Mouse (Mus musculus) MEL (cell line): ENCODE data around the gene Zfp275. TPM values are rescaled to one million over a fixed set of nuclear protein-coding genes. Genes with fewer than 3 reads are reported as not detected.

ENCODE experiments used
- DNase-seq: peaks from one replicate; pipeline ENCODE4 v3.0.0; 2011; ENCODE audit warnings: low read depth, low spot score
- H3K27ac ChIP-seq: 2 replicates; pipeline ENCODE4 v1.5.1; 2012; ENCODE audit warnings: low read depth, mild to moderate bottlenecking, control low read depth, low read length, moderate library complexity; ENCODE audit not compliant: control insufficient read depth
- H3K27me3 ChIP-seq, 2 experiments: fragments of 150-350 bp in 1 of 2; sonication (generic) in 1 of 2; 2 replicates each; pipeline ENCODE4 v1.6.1; 2012; ENCODE audit warnings: low read length in 2 of 2, mild to moderate bottlenecking in 2 of 2, improper control_type of control experiment in 1 of 2, moderate library complexity in 1 of 2; ENCODE audit not compliant: insufficient read depth in 2 of 2, control insufficient read depth in 1 of 2
- H3K36me3 ChIP-seq, 2 experiments: 2 replicates each; pipeline ENCODE4 v1.6.1; 2012 to 2014; ENCODE audit warnings: low read length in 2 of 2, improper control_type of control experiment in 1 of 2, inconsistent platforms in 1 of 2, mild to moderate bottlenecking in 1 of 2; ENCODE audit not compliant: insufficient read depth in 2 of 2, control insufficient read depth in 1 of 2
- H3K4me1 ChIP-seq, 2 experiments: fragments of 150-350 bp in 1 of 2; sonication (generic) in 1 of 2; 2 replicates each; pipeline ENCODE4 v1.6.1; 2012; ENCODE audit warnings: low read length in 2 of 2, improper control_type of control experiment in 1 of 2, mild to moderate bottlenecking in 1 of 2; ENCODE audit not compliant: insufficient read depth in 2 of 2, control insufficient read depth in 1 of 2
- H3K4me3 ChIP-seq, 2 experiments: fragments of 150-350 bp in 1 of 2; sonication (generic) in 1 of 2; 2 replicates each; pipeline ENCODE4 v1.5.1; 2012; ENCODE audit warnings: low read depth in 2 of 2, low read length in 2 of 2, mild to moderate bottlenecking in 2 of 2, moderate library complexity in 2 of 2, control low read depth in 1 of 2, improper control_type of control experiment in 1 of 2; ENCODE audit not compliant: control insufficient read depth in 1 of 2, insufficient read depth in 1 of 2
- H3K79me2 ChIP-seq: 2 replicates; pipeline ENCODE4 v1.6.1; 2012; ENCODE audit warnings: mild to moderate bottlenecking, low read length, moderate library complexity; ENCODE audit not compliant: control insufficient read depth, poor library complexity, insufficient read depth
- H3K9ac ChIP-seq: 2 replicates; pipeline ENCODE4 v1.6.1; 2012; ENCODE audit warnings: low read depth, mild to moderate bottlenecking, control low read depth, low read length, moderate library complexity; ENCODE audit not compliant: control insufficient read depth, poor library complexity, severe bottlenecking
- H3K9me3 ChIP-seq: fragments of 150-350 bp; sonication (generic); replicated peaks from 2 replicates; pipeline ENCODE4 v1.6.1; 2012; ENCODE audit warnings: mild to moderate bottlenecking, low read length, improper control_type of control experiment, moderate library complexity; ENCODE audit not compliant: insufficient read depth
- CTCF ChIP-seq, 3 experiments: IDR thresholded peaks in 2 of 3; conservative IDR thresholded peaks in 1 of 3; 2 replicates each; pipeline ENCODE4 v1.5.1; 2011 to 2012; ENCODE audit warnings: low read length in 3 of 3, low read depth in 2 of 3, mild to moderate bottlenecking in 2 of 3, improper control_type of control experiment in 1 of 3, inconsistent platforms in 1 of 3, mixed read lengths in 1 of 3, moderate library complexity in 1 of 3; ENCODE audit not compliant: control insufficient read depth in 1 of 3, insufficient read depth in 1 of 3, poor library complexity in 1 of 3, severe bottlenecking in 1 of 3
- E2F4 ChIP-seq: IDR thresholded peaks from 2 replicates; pipeline ENCODE4 v1.6.1; 2011; ENCODE audit warnings: low read depth, low read length, improper control_type of control experiment, borderline replicate concordance
- EP300 ChIP-seq, 2 experiments: IDR thresholded peaks; 2 replicates each; pipeline ENCODE4 v1.6.1; 2011; ENCODE audit warnings: improper control_type of control experiment in 2 of 2, low read length in 2 of 2, low read depth in 1 of 2, mild to moderate bottlenecking in 1 of 2
- ETS1 ChIP-seq: IDR thresholded peaks from 2 replicates; pipeline ENCODE4 v1.6.1; 2012; ENCODE audit warnings: low read depth, mild to moderate bottlenecking, inconsistent platforms, low read length, improper control_type of control experiment, moderate library complexity
- GATA1 ChIP-seq: IDR thresholded peaks from 2 replicates; pipeline ENCODE4 v1.6.1; 2011; ENCODE audit warnings: low read depth, low read length, improper control_type of control experiment
- KAT2A ChIP-seq: conservative IDR thresholded peaks from 2 replicates; pipeline ENCODE4 v1.6.1; 2012; ENCODE audit warnings: low read depth, low read length, improper control_type of control experiment, inconsistent platforms
- MAX ChIP-seq: IDR thresholded peaks from 2 replicates; pipeline ENCODE4 v1.6.1; 2011; ENCODE audit warnings: low read length, improper control_type of control experiment
- MXI1 ChIP-seq: IDR thresholded peaks from 2 replicates; pipeline ENCODE4 v1.6.1; 2011; ENCODE audit warnings: mild to moderate bottlenecking, low read depth, low read length, improper control_type of control experiment
- NELFE ChIP-seq: IDR thresholded peaks from 2 replicates; pipeline ENCODE4 v1.6.1; 2011; ENCODE audit warnings: low read depth, low read length, improper control_type of control experiment
- NRF1 ChIP-seq: IDR thresholded peaks from 2 replicates; pipeline ENCODE4 v1.6.1; 2014; ENCODE audit warnings: low read depth, mild to moderate bottlenecking, inconsistent platforms, low read length, improper control_type of control experiment, moderate library complexity; ENCODE audit not compliant: poor library complexity, insufficient read depth, severe bottlenecking
- POLR2AphosphoS5 ChIP-seq: IDR thresholded peaks from 2 replicates; pipeline ENCODE4 v1.6.1; 2012; ENCODE audit warnings: low read depth, borderline replicate concordance, mild to moderate bottlenecking, inconsistent platforms, low read length, moderate library complexity, mixed read lengths
- SMC3 ChIP-seq: IDR thresholded peaks from 2 replicates; pipeline ENCODE4 v1.6.1; 2011; ENCODE audit warnings: low read depth, low read length, improper control_type of control experiment
- USF1 ChIP-seq: IDR thresholded peaks from 2 replicates; pipeline ENCODE4 v1.6.1; 2014; ENCODE audit warnings: low read depth, mild to moderate bottlenecking, inconsistent platforms, low read length, improper control_type of control experiment, moderate library complexity
- ZC3H11A ChIP-seq: IDR thresholded peaks from 2 replicates; pipeline ENCODE4 v1.6.1; 2012; ENCODE audit warnings: low read depth, mild to moderate bottlenecking, inconsistent platforms, low read length, improper control_type of control experiment
- ZKSCAN1 ChIP-seq: IDR thresholded peaks from 2 replicates; pipeline ENCODE4 v1.6.1; 2012; ENCODE audit warnings: low read depth, mild to moderate bottlenecking, inconsistent platforms, low read length, improper control_type of control experiment, moderate library complexity
- ZNF384 ChIP-seq: IDR thresholded peaks from 2 replicates; pipeline ENCODE4 v1.6.1; 2012; ENCODE audit warnings: low read depth, mild to moderate bottlenecking, inconsistent platforms, low read length, improper control_type of control experiment
- polyA plus RNA-seq, 2 experiments: library from polyadenylated mRNA; stranded (reverse) in 1 of 2; unstranded in 1 of 2; fragments of >175 nt in 1 of 2; fragments of >200 nt in 1 of 2; gene quantifications; 2 replicates each; pipeline versions ENCODE4 v1.2.1 to v1.2.4; 2012; ENCODE audit warnings: low replicate concordance in 2 of 2, low read depth in 1 of 2; ENCODE audit not compliant: insufficient read length in 2 of 2, insufficient read depth in 1 of 2, missing spikeins in 1 of 2
- total RNA-seq: library from RNA; depleted of rRNA; stranded (reverse); fragments of 300-350 nt; gene quantifications from 2 replicates; pipeline ENCODE4 v1.2.3, GENCODE M21; 2012

The Zfp275 gene
- total and polyA plus RNA-seq, 3 experiments: 4.5 to 5.9 TPM; not detected in 1

GRCm38 (mm10) chrX:73333548-73333947 is 8.9 kb upstream of the Zfp275 start:
- H3K9ac ChIP-seq: no peak overlapping the region
- no peaks in the 10 kb centered on the region for H3K79me2 ChIP-seq
- no peak for DNase-seq
- peaks cover 0 to 2% of the 10 kb centered on the region in 2 experiments; a peak in 2 of 4 replicates for H3K27me3 ChIP-seq
- no peaks in the 10 kb centered on the region for H3K36me3 ChIP-seq
- TF ChIP-seq MXI1: no peak
- TF ChIP-seq MAX: no peak
- TF ChIP-seq NRF1: no peak
- no peak for TF ChIP-seq POLR2AphosphoS5
- TF ChIP-seq E2F4: no peak
- TF ChIP-seq EP300 (IDR thresholded peaks at IDR 0.05; ENCODE audit: low read depth in 1 of 2, low read length in 2 of 2): no peak
- no peak for TF ChIP-seq KAT2A
- no peak for TF ChIP-seq ZC3H11A
- no peak for TF ChIP-seq CTCF (IDR thresholded peaks at IDR 0.05 in 2 of 3, conservative IDR thresholded peaks at IDR 0.05 in 1 of 3; ENCODE audit: control insufficient read depth in 1 of 3, insufficient read depth in 1 of 3, low read depth in 2 of 3, low read length in 3 of 3, poor library complexity in 1 of 3, severe bottlenecking in 1 of 3)
- no peak for TF ChIP-seq USF1
- TF ChIP-seq GATA1: no peak
- no peak for TF ChIP-seq ZNF384
- no peak for TF ChIP-seq ETS1
- no peak for TF ChIP-seq NELFE
- no peaks in the 10 kb centered on the region for H3K4me1 ChIP-seq
- no peak overlapping the region for H3K27ac ChIP-seq
- no peak overlapping the region for H3K4me3 ChIP-seq
- no peaks in the 10 kb centered on the region for H3K9me3 ChIP-seq

DNA sequence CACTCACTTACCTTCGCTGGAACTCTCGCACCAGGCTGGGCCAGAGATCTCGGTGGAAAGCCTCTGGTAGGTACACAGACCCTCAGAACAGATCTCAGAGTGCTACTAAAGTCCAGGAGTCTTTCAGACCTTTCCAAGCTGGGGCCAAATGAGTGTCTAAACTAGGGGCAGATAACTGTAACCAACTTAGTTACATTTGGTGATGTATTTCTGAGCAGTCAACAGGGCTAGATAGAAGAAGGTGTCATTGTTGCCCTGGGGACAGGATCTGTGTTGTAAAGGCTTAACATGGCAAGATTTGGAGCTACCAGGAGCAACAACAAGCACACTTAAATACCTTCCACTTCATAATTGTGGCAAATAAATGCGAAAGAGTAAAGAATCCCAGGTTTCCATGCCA is 5.7 kb upstream of the Zfp275 start, which contains the start of gene Gm45015:
Gene Gm45015, minus strand, starts transcription at position 101 of the 400 bp plus-strand sequence.
- no peaks in the 10 kb centered on the region for H3K79me2 ChIP-seq
- H3K4me3 ChIP-seq: no peak within 1 kb of the TSS
- no peak for DNase-seq
- no peak for TF ChIP-seq ZKSCAN1
- TF ChIP-seq ETS1: no peak
- TF ChIP-seq SMC3: no peak
- TF ChIP-seq E2F4: no peak
- no peak for TF ChIP-seq NRF1
- peaks cover 1 to 2% of the 10 kb centered on the region in 2 experiments; a peak in 2 of 4 replicates for H3K4me1 ChIP-seq
- H3K9me3 ChIP-seq: no peaks in the 10 kb centered on the region
- H3K27me3 ChIP-seq: peaks cover 0 to 2% of the 10 kb centered on the region in 2 experiments; a peak in 2 of 4 replicates
- no peak within 1 kb of the TSS for H3K9ac ChIP-seq
- peaks cover 0 to 2% of the 10 kb centered on the region in 2 experiments; a peak in 1 of 4 replicates for H3K36me3 ChIP-seq
- H3K27ac ChIP-seq: no peak within 1 kb of the TSS
